Mouse (Mus musculus): ENCODE data around the gene Myo1d. TPM values are rescaled to one million over a fixed set of nuclear protein-coding genes. Genes with fewer than 3 reads are reported as not detected.

The Myo1d gene
- polyA plus RNA-seq (2016; fragmentation: Nextera tagmentation; extraction: Ambion mirVana) = 8.3 and 9.8 TPM in 2 replicates

GRCm38 (mm10) chr11:80779527-80780344 lies at the start of gene Myo1d:
Myo1d (minus strand) TSS chr11:80780025.
- Histone ChIP-seq H3K36me3 (no peaks in the 10 kb centered on the region), H3K9ac (peak within 1 kb of the TSS; percentile 70), H3K4me3 (peak within 1 kb of the TSS; percentile 67), H3K4me1 (0 out of 2 replicates have a peak, but pooled peaks cover 3% of the 10 kb centered on the region), H3K27ac (peak within 1 kb of the TSS; percentile 58; the same call in 1 of the 2 replicates), H3K27me3 (no peaks in the 10 kb centered on the region), H3K9me3 (no peaks in the 10 kb centered on the region), H3K4me2 (replicated peaks) (peak within 1 kb of the TSS; percentile 92)
- ATAC-seq (ENCODE audit: insufficient number of reproducible peaks, insufficient read depth, low FRiP score, low TSS enrichment) = peak; percentile 86
- WGBS = 1% methylated on average over 70 of the region's 87 CpGs

DNA sequence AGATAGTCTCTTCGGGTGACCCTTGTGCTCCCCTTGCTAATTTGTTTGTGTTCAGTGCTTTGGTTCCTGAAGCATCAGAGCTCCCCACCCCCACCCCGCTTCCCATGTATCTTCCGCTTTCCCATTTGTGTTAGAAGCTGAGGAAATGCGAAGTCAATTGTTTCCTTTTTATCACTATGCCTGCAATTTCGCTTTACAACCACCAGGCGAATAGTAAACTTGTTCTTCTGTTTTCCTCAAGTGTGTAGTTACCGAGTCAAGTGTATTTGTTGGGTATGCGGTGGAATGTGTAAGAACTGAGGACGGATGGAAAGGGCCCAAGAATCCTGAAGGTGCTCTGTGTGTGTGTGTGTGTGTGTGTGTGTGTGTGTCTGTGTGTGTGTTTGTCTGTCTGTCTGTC lies 42.0 kb upstream of the Myo1d start:
- Histone ChIP-seq H3K4me3 (no peak overlapping the region), H3K27me3 (no peaks in the 10 kb centered on the region), H3K36me3 (peaks cover 43% of the 10 kb centered on the region), H3K9ac (no peak overlapping the region), H3K9me3 (no peaks in the 10 kb centered on the region), H3K4me1 (peaks cover 12% of the 10 kb centered on the region), H3K27ac (no peak overlapping the region), H3K4me2 (replicated peaks) (no peak overlapping the region)
- ATAC-seq (ENCODE audit: insufficient number of reproducible peaks, insufficient read depth, low FRiP score, low TSS enrichment) = no peak
- WGBS = 80% methylated on average over 9 of the region's 9 CpGs

DNA sequence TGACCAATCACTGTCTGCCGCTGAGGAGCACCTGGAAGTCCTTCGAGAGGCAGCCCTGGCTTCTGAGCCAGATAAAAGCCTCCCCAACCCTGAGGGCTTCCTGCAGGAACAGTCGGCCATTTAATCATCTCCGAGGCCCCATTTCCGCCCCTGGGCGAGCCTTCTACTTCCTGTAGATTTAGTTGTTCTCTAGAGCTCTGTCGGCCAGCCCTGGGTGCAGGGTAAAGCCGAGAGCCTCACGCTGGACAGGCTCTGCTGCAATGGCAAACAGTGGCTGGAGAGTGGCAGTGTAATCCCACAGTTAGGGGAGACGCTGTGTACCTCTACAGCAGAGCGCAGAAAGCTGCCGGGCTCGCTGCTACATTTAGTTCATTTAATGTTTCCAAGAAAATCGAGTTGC lies 41.5 kb upstream of the Myo1d start:
- no peaks in the 10 kb centered on the region for H3K9me3 ChIP-seq
- no peak for ATAC-seq (ENCODE audit: insufficient number of reproducible peaks, insufficient read depth, low FRiP score, low TSS enrichment)
- WGBS = 36% methylated on average over 14 of the region's 14 CpGs
- no peak overlapping the region for H3K4me2 ChIP-seq (replicated peaks)
- H3K36me3 ChIP-seq = peaks cover 48% of the 10 kb centered on the region
- no peak overlapping the region for H3K4me3 ChIP-seq
- no peak overlapping the region for H3K27ac ChIP-seq
- no peak overlapping the region for H3K9ac ChIP-seq
- no peaks in the 10 kb centered on the region for H3K27me3 ChIP-seq
- H3K4me1 ChIP-seq = peaks cover 12% of the 10 kb centered on the region

DNA sequence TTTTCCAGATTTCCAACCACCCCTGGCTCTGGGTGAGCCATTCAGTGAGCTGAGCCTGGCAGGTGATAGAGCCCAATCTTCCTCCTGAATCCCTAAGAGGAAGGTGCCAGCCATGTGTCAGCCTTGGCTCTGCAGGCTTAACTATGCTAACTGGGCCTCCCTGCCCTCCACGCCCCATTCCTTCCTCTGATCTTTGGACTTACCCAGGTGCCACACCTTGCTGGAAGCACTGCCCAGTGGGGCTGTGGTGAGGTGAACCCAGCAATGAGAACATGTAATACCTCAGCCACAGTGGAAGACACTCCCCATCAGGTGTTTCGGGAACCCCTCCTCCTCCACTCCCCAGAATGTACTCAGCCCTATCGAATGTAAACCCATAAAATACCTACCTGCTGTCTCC lies 40.3 kb upstream of the Myo1d start:
- Histone ChIP-seq H3K36me3 (peaks cover 60% of the 10 kb centered on the region), H3K9ac (no peak overlapping the region), H3K27me3 (no peaks in the 10 kb centered on the region), H3K4me3 (no peak overlapping the region), H3K27ac (no peak overlapping the region), H3K4me2 (replicated peaks) (no peak overlapping the region), H3K4me1 (peaks cover 12% of the 10 kb centered on the region), H3K9me3 (no peaks in the 10 kb centered on the region)
- 83% methylated on average over 3 of the region's 3 CpGs for WGBS
- ATAC-seq (ENCODE audit: insufficient number of reproducible peaks, insufficient read depth, low FRiP score, low TSS enrichment) = no peak

GRCm38 (mm10) chr11:80818060-80818697 lies 38.4 kb upstream of the Myo1d start:
- Histone ChIP-seq H3K27ac (peak overlapping the region; percentile 74), H3K4me2 (replicated peaks) (no peak overlapping the region; the same call in 1 of the 2 replicates), H3K27me3 (no peaks in the 10 kb centered on the region), H3K4me1 (peaks cover 12% of the 10 kb centered on the region), H3K36me3 (peaks cover 65% of the 10 kb centered on the region), H3K4me3 (no peak overlapping the region), H3K9me3 (no peaks in the 10 kb centered on the region), H3K9ac (no peak overlapping the region)
- peak; percentile 72 for ATAC-seq (ENCODE audit: insufficient number of reproducible peaks, insufficient read depth, low FRiP score, low TSS enrichment)
- 37% methylated on average over 11 of the region's 11 CpGs for WGBS

DNA sequence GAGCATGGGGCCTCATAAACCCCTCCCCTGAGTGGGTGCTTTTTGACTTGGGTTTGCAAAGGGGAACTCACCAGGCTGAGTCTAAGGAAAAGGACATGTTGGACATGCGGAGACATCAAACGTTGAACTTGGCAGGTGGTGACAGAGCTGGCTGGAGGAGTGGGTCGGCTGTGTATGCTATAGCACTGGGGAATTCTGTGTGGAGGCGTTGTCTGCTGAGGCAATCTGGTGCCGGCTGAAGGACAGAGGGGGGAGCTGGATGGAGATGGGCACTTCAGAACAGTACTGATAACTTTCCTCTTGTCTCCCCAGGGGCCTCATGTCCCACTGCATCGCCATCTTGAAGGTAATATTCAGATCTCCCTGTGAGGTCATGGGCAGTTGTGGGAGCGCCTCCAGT lies 35.5 kb upstream of the Myo1d start:
- Histone ChIP-seq H3K27me3 (no peaks in the 10 kb centered on the region), H3K4me3 (no peak overlapping the region), H3K27ac (no peak overlapping the region), H3K4me1 (peaks cover 28% of the 10 kb centered on the region), H3K36me3 (peaks cover 57% of the 10 kb centered on the region), H3K9me3 (no peaks in the 10 kb centered on the region), H3K9ac (no peak overlapping the region), H3K4me2 (replicated peaks) (no peak overlapping the region)
- no peak for ATAC-seq (ENCODE audit: insufficient number of reproducible peaks, insufficient read depth, low FRiP score, low TSS enrichment)
- 84% methylated on average over 7 of the region's 7 CpGs for WGBS

GRCm38 (mm10) chr11:80811156-80811555 lies 31.3 kb upstream of the Myo1d start:
- Histone ChIP-seq H3K27me3 (no peaks in the 10 kb centered on the region), H3K9ac (peak overlapping the region; percentile 94), H3K4me3 (peak overlapping the region; percentile 62), H3K36me3 (peaks cover 34% of the 10 kb centered on the region), H3K9me3 (no peaks in the 10 kb centered on the region), H3K4me1 (peaks cover 24% of the 10 kb centered on the region), H3K27ac (peak overlapping the region; percentile 94; the same call in 1 of the 2 replicates), H3K4me2 (replicated peaks) (peak overlapping the region; percentile 84)
- no peak for ATAC-seq (ENCODE audit: insufficient number of reproducible peaks, insufficient read depth, low FRiP score, low TSS enrichment)
- WGBS = 20% methylated on average over 5 of the region's 5 CpGs

DNA sequence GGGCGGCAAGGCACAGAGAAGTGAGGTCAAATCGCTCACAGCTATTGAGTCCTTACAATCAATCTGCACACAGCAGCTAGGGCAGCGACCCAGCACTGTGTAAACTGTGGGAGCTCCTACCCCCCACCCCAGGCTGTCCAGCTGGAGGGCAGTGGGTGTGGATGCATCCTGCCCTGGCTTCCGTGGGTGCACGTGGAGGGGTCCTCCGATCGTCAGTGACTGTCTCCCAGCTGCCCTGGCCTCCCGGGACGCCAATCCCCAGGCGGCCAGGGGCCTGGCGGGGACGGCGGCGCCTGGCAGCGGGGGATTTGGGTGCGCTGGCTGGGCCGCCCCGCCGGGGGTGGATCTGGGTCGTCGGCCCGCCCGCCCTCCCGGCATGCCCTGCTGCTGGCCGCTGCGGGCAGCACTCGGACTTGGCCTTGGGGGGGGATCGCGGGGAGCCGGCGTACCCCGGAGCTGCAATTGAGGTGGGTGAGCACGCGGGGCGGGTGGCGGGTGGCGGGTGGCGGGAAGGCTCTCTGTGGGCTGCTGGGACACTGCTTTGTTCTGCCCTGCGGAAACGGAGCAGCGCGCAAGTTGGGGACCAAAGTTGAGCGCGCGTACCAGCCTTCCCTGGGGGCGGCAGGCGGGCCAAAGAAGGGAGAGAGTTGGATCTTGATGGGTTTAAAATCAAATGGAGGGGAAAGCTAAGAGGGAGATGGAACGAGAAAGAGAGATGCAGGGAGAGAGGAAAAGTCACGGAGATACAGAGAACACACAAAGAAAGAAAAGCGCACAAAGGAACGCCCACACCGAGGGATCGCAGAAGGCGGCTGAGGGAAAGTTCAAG lies 30.4 kb upstream of the Myo1d start, which contains the start of gene Tmem98:
Gene Tmem98, plus strand, starts transcription at position 183 of the 829 bp plus-strand sequence.
- peak within 1 kb of the TSS; percentile 94 for H3K27ac ChIP-seq
- H3K36me3 ChIP-seq = peaks cover 25% of the 10 kb centered on the region
- H3K9me3 ChIP-seq = no peaks in the 10 kb centered on the region
- peak within 1 kb of the TSS; percentile 84 for H3K4me2 ChIP-seq (replicated peaks)
- peak; percentile 64; the same call in 1 of the 2 replicates for ATAC-seq (ENCODE audit: insufficient number of reproducible peaks, insufficient read depth, low FRiP score, low TSS enrichment)
- peak within 1 kb of the TSS; percentile 62 for H3K4me3 ChIP-seq
- WGBS = under 1% methylated on average over 37 of the region's 54 CpGs
- H3K9ac ChIP-seq = peak within 1 kb of the TSS; percentile 94
- H3K27me3 ChIP-seq = no peaks in the 10 kb centered on the region
- H3K4me1 ChIP-seq = peaks cover 24% of the 10 kb centered on the region

DNA sequence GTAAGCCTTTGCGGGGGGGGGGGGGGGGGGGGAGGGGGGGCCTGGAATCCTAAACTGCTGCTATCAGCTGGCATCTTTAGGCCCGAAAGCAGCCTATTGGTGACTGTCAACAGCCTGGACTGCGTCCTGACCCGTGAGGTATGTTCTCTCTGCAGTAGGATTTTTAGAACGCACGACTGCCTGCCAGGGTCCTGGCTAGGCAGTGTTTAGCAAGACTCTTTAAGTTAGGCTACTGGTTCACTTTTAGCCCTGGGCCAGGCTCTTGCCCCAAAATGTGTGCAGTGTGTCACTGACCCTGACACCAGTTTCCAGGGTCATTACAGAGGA lies 29.8 kb upstream of the Myo1d start:
- Histone ChIP-seq H3K27me3 (no peaks in the 10 kb centered on the region), H3K4me1 (peaks cover 24% of the 10 kb centered on the region), H3K9ac (peak overlapping the region; percentile 94), H3K9me3 (no peaks in the 10 kb centered on the region), H3K27ac (peak overlapping the region; percentile 94), H3K4me2 (replicated peaks) (peak overlapping the region; percentile 84), H3K36me3 (peaks cover 20% of the 10 kb centered on the region), H3K4me3 (peak overlapping the region; percentile 62)
- 0 out of 2 replicates have a peak, but pooled peaks have one; percentile 53 for ATAC-seq (ENCODE audit: insufficient number of reproducible peaks, insufficient read depth, low FRiP score, low TSS enrichment)
- 17% methylated on average over 5 of the region's 6 CpGs for WGBS

- Histone ChIP-seq H3K4me3 (no peak overlapping the region), H3K4me2 (replicated peaks) (no peak overlapping the region), H3K9me3 (no peaks in the 10 kb centered on the region), H3K4me1 (peaks cover 24% of the 10 kb centered on the region), H3K27me3 (no peaks in the 10 kb centered on the region), H3K36me3 (peaks cover 12% of the 10 kb centered on the region), H3K9ac (no peak overlapping the region), H3K27ac (no peak overlapping the region)
- 64% methylated on average over 6 of the region's 6 CpGs for WGBS
- ATAC-seq (ENCODE audit: insufficient number of reproducible peaks, insufficient read depth, low FRiP score, low TSS enrichment) = no peak
Measured at GRCm38 (mm10) chr11:80808551-80809070, 28.8 kb upstream of the Myo1d start.

GRCm38 (mm10) chr11:80802706-80803105 lies 22.9 kb upstream of the Myo1d start:
- ATAC-seq (ENCODE audit: insufficient number of reproducible peaks, insufficient read depth, low FRiP score, low TSS enrichment) = no peak
- H3K4me3 ChIP-seq = no peak overlapping the region
- no peaks in the 10 kb centered on the region for H3K27me3 ChIP-seq
- H3K9ac ChIP-seq = no peak overlapping the region
- no peaks in the 10 kb centered on the region for H3K36me3 ChIP-seq
- WGBS = 52% methylated on average over 3 of the region's 3 CpGs
- H3K4me2 ChIP-seq (replicated peaks) = no peak overlapping the region
- H3K27ac ChIP-seq = no peak overlapping the region
- no peaks in the 10 kb centered on the region for H3K9me3 ChIP-seq
- H3K4me1 ChIP-seq = no peaks in the 10 kb centered on the region
